Mouse (Mus musculus) midbrain, embryonic 10.5 days (tissue): Measurements from ENCODE around the gene Thsd7a. TPM values are rescaled to one million over a fixed set of nuclear protein-coding genes. Genes with fewer than 3 reads are reported as not detected.

Source experiments
- DNase-seq: peaks from one replicate; pipeline ENCODE4 v3.0.0-alpha.2; 2017; ENCODE audit warnings: low spot score
- H3K27ac ChIP-seq: fragments of 300-500 bp; sonication (generic); replicated peaks from 2 replicates; pipeline ENCODE4 v1.5.1; 2016; ENCODE audit warnings: mild to moderate bottlenecking
- H3K27me3 ChIP-seq: fragments of 300-500 bp; sonication (generic); 2 replicates; pipeline ENCODE4 v1.6.1; 2016; ENCODE audit warnings: low read depth, mild to moderate bottlenecking; ENCODE audit not compliant: poor library complexity, severe bottlenecking
- H3K36me3 ChIP-seq: fragments of 300-500 bp; sonication (generic); 2 replicates; pipeline ENCODE4 v1.6.1; 2016; ENCODE audit warnings: mild to moderate bottlenecking, moderate library complexity
- H3K4me1 ChIP-seq: fragments of 300-500 bp; sonication (generic); 2 replicates; pipeline ENCODE4 v1.6.1; 2016
- H3K4me3 ChIP-seq: fragments of 300-500 bp; sonication (generic); 2 replicates; pipeline ENCODE4 v1.5.1; 2016; ENCODE audit warnings: mild to moderate bottlenecking, moderate library complexity
- H3K9me3 ChIP-seq: fragments of 300-500 bp; sonication (generic); replicated peaks from 2 replicates; pipeline ENCODE4 v1.6.1; 2016; ENCODE audit warnings: mild to moderate bottlenecking
- WGBS: fragments of 180-500 bp; shearing (Covaris S2); methylation state at CpG from one replicate; pipeline ENCODE4 v1.1.7; 2016; 5-methylcytosine and 5-hydroxymethylcytosine counted together
- polyA plus RNA-seq: library from polyadenylated mRNA; unstranded; fragments of >200 nt; fragmentation: Nextera tagmentation; extraction: Ambion mirVana; gene quantifications from 2 replicates; pipeline ENCODE4 v1.2.1, GENCODE M21; 2016

Gene Thsd7a
- 10.7 and 21.2 TPM in 2 replicates for polyA plus RNA-seq

GRCm38 (mm10) chr6:12748787-12749530, at the start of gene Thsd7a:
Gene Thsd7a, minus strand, starts transcription at chr6:12749410.
- under 1% methylated on average over 56 of the region's 56 CpGs for WGBS
- peak; percentile 84 for DNase-seq
- H3K36me3 ChIP-seq: no peaks in the 10 kb centered on the region

DNA sequence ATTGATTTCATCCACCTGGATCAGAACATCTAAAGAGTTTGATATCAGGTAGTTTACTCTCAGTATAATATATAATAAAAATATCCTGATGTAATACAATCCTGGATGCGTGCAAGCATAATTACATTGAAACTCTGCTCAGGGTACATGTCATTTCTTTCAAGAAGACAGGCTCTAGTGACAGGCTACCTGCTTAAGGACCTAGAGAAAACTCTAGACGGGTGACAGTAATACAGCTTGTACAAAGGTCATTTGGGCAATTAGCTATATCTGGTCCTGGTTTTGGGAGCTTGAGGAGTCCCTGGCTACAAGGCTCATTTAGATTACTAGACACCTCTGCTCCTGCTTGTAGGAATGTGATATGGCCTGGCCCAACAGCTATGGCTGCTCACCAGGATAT, 37.9 kb upstream of the Thsd7a start:
- Histone ChIP-seq H3K4me1 (no peaks in the 10 kb centered on the region), H3K27me3 (no peaks in the 10 kb centered on the region), H3K27ac (no peak overlapping the region), H3K9me3 (no peaks in the 10 kb centered on the region), H3K36me3 (no peaks in the 10 kb centered on the region), H3K4me3 (no peak overlapping the region)
- no peak for DNase-seq
- WGBS: 83% methylated on average over 2 of the region's 2 CpGs

More at GRCm38 (mm10) chr6:12748787-12749530, at the start of gene Thsd7a:
- Histone ChIP-seq H3K4me3 (peak within 1 kb of the TSS; percentile 78), H3K27me3 (no peaks in the 10 kb centered on the region), H3K9me3 (no peaks in the 10 kb centered on the region), H3K27ac (peak within 1 kb of the TSS; percentile 95), H3K4me1 (peaks cover 28% of the 10 kb centered on the region)

DNA sequence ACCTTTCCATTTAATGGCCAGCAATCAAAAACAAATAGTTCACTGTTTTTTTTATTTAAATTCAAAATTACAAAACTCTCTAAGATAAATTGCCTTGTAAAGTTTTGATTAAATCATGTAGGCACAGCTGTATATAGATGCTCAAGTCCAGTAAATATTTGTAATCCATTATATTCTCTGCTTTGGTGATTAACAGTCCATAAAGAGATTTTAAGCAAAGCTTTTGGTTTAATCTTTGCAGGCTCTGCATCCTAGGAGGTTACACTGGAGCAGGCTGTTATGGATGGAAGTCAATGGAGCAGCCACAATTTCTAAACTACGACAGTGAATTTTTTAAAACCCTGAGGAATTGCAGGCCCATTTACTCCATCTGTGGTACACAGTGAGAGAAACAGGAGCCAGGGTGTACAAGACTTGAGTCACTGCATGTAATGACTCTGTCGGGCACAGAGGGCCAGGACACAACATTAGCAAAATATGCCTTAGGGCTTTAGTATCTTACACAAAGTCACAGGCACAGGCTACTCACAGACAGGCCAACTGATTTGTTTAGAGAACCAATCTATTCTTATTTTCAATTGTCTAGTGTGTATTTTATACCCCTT, 37.3 kb upstream of the Thsd7a start:
- Histone ChIP-seq H3K4me3 (no peak overlapping the region), H3K27me3 (no peaks in the 10 kb centered on the region), H3K36me3 (no peaks in the 10 kb centered on the region), H3K27ac (no peak overlapping the region), H3K4me1 (no peaks in the 10 kb centered on the region), H3K9me3 (no peaks in the 10 kb centered on the region)
- DNase-seq: no peak
- WGBS: 76% methylated on average over 2 of the region's 2 CpGs

DNA sequence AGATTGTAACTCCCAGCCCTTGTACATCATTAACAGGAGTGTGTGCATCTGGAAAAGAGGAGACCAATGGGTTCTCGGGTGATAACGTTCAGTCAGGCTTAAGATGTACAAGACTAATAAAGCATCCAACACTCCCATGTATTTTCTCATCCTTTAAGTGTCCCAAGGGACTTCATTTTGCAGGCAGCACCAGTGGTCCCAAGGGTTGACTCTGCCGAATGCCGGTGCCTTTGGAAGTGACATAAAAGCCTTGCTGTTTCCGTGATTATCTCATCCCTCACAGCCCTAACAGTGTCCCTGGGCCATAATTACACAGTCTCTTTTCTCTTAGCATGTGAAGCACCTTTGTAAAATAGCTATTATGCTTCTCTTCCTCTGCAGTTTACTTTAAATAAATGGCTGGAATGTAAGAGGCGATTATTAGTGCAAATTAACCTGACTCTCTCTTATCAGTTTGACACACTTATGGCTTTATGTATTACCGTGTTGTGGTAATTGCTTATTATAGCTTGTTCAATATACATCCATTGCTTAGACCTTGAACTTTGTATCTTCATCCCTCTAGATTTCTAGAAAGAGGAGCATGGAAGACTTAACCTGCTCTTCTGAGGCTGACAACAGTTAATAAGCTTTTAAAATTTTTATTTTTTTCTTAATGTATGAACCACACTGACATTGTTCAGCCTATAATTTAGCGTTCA, 35.9 kb upstream of the Thsd7a start:
- no peaks in the 10 kb centered on the region for H3K36me3 ChIP-seq
- no peak overlapping the region for H3K4me3 ChIP-seq
- no peak overlapping the region for H3K27ac ChIP-seq
- H3K9me3 ChIP-seq: no peaks in the 10 kb centered on the region
- DNase-seq: no peak
- H3K4me1 ChIP-seq: no peaks in the 10 kb centered on the region
- 92% methylated on average over 8 of the region's 8 CpGs for WGBS
- no peaks in the 10 kb centered on the region for H3K27me3 ChIP-seq

GRCm38 (mm10) chr6:12772799-12773198, 23.6 kb upstream of the Thsd7a start:
- no peaks in the 10 kb centered on the region for H3K27me3 ChIP-seq
- no peak overlapping the region for H3K27ac ChIP-seq
- no peak for DNase-seq
- no peaks in the 10 kb centered on the region for H3K4me1 ChIP-seq
- 0 out of 2 replicates have a peak, but pooled peaks cover 4% of the 10 kb centered on the region for H3K9me3 ChIP-seq
- 82% methylated on average over 2 of the region's 2 CpGs for WGBS
- no peaks in the 10 kb centered on the region for H3K36me3 ChIP-seq
- H3K4me3 ChIP-seq: no peak overlapping the region

DNA sequence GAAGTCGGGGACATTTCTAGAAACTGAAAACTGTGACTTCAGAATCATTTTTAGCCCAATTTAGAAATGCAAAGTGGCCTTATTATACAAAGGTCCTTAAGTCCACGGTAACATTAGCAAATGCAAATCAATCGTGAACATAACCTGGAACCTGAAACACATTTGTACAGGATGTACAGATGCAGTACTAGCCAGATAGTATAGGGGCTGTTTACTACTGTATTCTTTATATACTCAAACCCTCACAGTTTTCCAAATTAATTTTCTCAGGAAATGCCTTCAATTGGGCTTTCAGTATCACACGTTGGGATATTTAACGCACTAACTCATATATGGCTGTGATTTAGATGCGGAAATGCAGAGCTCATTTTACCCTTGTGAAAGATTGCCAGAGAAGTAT, 16.0 kb upstream of the Thsd7a start:
- H3K4me3 ChIP-seq: no peak overlapping the region
- H3K27me3 ChIP-seq: no peaks in the 10 kb centered on the region
- peaks cover 9% of the 10 kb centered on the region; the same call in 1 of the 2 replicates for H3K4me1 ChIP-seq
- H3K27ac ChIP-seq: no peak overlapping the region
- no peaks in the 10 kb centered on the region for H3K9me3 ChIP-seq
- 88% methylated on average over 6 of the region's 6 CpGs for WGBS
- no peak for DNase-seq
- no peaks in the 10 kb centered on the region for H3K36me3 ChIP-seq

DNA sequence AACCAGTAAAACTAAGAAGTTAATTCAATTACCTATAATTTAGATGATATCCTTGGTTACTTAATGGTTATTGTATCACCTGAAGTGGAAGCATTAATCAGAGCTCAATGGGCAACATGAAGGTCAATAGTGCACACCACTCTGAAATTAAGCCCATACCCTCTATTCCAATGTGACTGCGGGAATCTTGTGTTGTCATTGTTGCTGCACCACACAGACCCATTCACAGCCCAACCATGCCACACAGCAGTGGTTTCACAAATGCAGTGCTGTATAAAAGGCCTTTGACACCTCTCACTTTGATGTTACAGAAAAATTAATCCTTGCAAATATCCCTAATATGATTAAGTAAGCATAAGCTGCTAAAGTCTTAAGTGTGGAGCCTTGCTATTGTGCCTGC, 15.4 kb upstream of the Thsd7a start:
- no peaks in the 10 kb centered on the region for H3K36me3 ChIP-seq
- no peaks in the 10 kb centered on the region for H3K27me3 ChIP-seq
- no peak overlapping the region for H3K4me3 ChIP-seq
- no peak for DNase-seq
- peaks cover 9% of the 10 kb centered on the region; the same call in 1 of the 2 replicates for H3K4me1 ChIP-seq
- no peak overlapping the region for H3K27ac ChIP-seq
- no peaks in the 10 kb centered on the region for H3K9me3 ChIP-seq
- 62% methylated on average over 1 of the region's 1 CpGs for WGBS

DNA sequence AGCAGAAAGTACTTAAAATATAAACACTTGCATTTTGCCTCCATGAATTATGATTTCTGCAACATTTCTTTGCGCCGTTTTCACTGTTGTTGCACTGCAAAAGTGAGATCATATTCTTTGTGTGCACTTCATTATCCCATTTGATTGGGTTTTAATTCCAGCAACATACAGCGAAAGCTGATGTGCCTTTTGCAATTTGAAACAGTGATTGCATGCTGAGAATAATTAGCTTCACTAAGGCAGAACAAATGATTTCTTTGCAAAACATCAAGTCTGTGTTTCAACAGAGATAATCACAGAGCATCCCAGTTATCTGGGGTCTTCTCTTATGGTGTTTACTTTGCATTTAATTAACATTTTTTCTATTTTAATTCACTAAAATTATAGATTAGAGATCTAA, 14.6 kb upstream of the Thsd7a start:
- Histone ChIP-seq H3K27ac (no peak overlapping the region), H3K27me3 (no peaks in the 10 kb centered on the region), H3K4me1 (peaks cover 9% of the 10 kb centered on the region; the same call in 1 of the 2 replicates), H3K9me3 (no peaks in the 10 kb centered on the region), H3K4me3 (no peak overlapping the region), H3K36me3 (no peaks in the 10 kb centered on the region)
- WGBS: 89% methylated on average over 3 of the region's 3 CpGs
- DNase-seq: no peak

DNA sequence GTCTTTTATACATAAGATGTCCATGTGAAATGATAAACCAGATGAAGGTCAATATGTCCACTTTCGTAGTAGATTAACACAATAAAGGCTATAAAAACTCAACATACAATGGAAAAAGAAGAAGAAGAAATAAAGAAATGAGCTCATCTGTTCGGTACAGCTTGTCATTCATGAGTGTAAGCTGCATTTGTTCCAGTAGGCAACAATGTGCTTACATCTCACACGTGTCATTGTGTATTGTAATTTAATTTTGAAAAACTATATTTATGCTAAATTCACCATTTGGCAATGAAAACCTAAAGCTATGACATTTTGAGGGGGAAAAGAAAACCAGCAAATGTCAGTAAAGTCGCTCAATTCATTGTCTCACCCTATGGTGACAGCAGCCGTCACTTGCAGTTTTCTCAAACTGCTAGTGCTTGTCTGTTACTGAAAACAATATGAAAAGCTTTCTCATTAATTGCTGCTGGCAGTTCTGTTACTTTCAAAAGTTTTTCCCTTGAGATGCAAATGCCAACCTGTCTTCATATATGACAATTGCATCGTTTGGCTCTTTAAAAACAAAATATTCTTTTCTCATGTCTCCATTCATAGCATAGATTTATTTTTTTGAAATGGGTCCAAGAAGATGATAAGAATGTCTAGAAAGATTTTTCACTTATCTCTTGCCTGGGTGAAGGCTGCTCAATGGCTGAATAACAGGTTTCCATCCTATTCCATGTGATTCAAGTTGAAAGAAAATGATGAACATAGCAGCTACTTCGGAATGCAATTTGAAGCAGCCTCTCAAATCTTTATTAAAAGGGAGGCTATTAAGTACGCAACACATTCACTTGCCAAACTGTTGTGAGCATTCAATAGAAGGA, 10.4 kb upstream of the Thsd7a start:
- 89% methylated on average over 8 of the region's 8 CpGs for WGBS
- H3K36me3 ChIP-seq: no peaks in the 10 kb centered on the region
- no peaks in the 10 kb centered on the region for H3K27me3 ChIP-seq
- H3K27ac ChIP-seq: no peak overlapping the region
- DNase-seq: no peak
- H3K9me3 ChIP-seq: peaks cover 5% of the 10 kb centered on the region; the same call in 1 of the 2 replicates
- H3K4me1 ChIP-seq: peaks cover under 1% of the 10 kb centered on the region; the same call in 1 of the 2 replicates
- no peak overlapping the region for H3K4me3 ChIP-seq

- no peak for DNase-seq
- Histone ChIP-seq H3K4me3 (no peak overlapping the region), H3K4me1 (peaks cover 23% of the 10 kb centered on the region), H3K27me3 (no peaks in the 10 kb centered on the region), H3K9me3 (peaks cover 5% of the 10 kb centered on the region; the same call in 1 of the 2 replicates), H3K27ac (no peak overlapping the region), H3K36me3 (no peaks in the 10 kb centered on the region)
These were observed 3.1 kb upstream of the Thsd7a start for GRCm38 (mm10) chr6:12752297-12752696.

- Histone ChIP-seq H3K36me3 (no peaks in the 10 kb centered on the region), H3K27me3 (no peaks in the 10 kb centered on the region), H3K27ac (peak overlapping the region; percentile 95), H3K4me1 (peaks cover 28% of the 10 kb centered on the region), H3K9me3 (no peaks in the 10 kb centered on the region), H3K4me3 (no peak overlapping the region)
- DNase-seq: peak; percentile 22
- 7% methylated on average over 2 of the region's 2 CpGs for WGBS
These were observed 1.2 kb upstream of the Thsd7a start for GRCm38 (mm10) chr6:12750441-12750840.

DNA sequence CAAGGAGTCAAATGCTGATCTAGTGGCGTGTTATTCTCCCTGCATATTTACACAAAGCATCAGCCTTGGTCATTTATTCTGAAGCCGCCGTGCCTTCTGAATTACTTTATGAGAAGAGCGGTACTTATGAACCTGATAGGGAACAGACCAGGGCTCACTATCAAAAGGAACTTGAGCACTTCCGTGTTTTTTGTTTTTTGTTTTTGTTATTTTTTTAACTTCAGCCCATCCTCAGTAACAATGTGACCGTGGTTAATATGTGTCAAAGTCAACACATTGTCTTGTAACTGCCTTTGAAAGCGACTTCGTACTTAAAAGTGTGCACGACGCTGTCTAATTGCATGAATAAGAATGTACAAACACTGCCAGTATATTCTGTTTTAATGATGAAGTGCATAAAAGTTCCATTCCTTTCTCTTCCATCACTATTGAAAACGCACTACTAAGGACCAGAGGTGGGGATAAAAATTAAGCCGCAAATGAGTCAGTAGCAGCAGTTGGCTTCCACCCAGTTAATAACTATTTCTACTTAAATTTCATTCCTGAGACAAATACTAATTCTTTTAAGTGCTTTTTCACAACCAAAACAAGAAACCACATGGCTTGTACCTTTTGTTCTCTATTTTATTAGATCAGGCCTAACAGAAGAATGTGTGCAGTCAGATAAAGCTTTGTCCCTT, 461 bp upstream of the Thsd7a start:
- H3K27ac ChIP-seq: peak overlapping the region; percentile 95

More for the DNA sequence above, 461 bp upstream of the Thsd7a start:
- WGBS: 12% methylated on average over 12 of the region's 12 CpGs
- Histone ChIP-seq H3K36me3 (no peaks in the 10 kb centered on the region), H3K9me3 (no peaks in the 10 kb centered on the region), H3K27me3 (no peaks in the 10 kb centered on the region), H3K4me3 (peak overlapping the region; percentile 78), H3K4me1 (peaks cover 28% of the 10 kb centered on the region)
- DNase-seq: no peak
